Mouse (Mus musculus) heart, embryonic 14.5 days (tissue): ENCODE data around the gene Abcg8. TPM values are rescaled to one million over a fixed set of nuclear protein-coding genes. Genes with fewer than 3 reads are reported as not detected.

Experiments used
- ATAC-seq: fragments of 200-750 bp; cut with Nextera tagmentation; 2 replicates; pipeline ENCODE4 v1.8.0; 2017; ENCODE audit warnings: low read depth, moderate TSS enrichment; ENCODE audit not compliant: insufficient number of reproducible peaks, insufficient read depth, low FRiP score
- H3K27ac ChIP-seq, 2 experiments: fragments of 200-500 bp in 1 of 2; fragments of 300-500 bp in 1 of 2; sonication (generic) in 1 of 2; replicated peaks in 1 of 2; 2 replicates each; pipeline ENCODE4 v1.5.1; 2012 to 2014; ENCODE audit warnings: low read depth in 2 of 2, low read length in 2 of 2, control low read depth in 1 of 2, mild to moderate bottlenecking in 1 of 2, mixed read lengths in 1 of 2; ENCODE audit not compliant: control insufficient read depth in 1 of 2, insufficient read depth in 1 of 2
- H3K27me3 ChIP-seq: fragments of 300-500 bp; sonication (generic); 2 replicates; pipeline ENCODE4 v1.6.1; 2014; ENCODE audit warnings: mild to moderate bottlenecking, low read length, control low read depth; ENCODE audit not compliant: control insufficient read depth, insufficient read depth
- H3K36me3 ChIP-seq: fragments of 300-500 bp; sonication (generic); 2 replicates; pipeline ENCODE4 v1.6.1; 2014; ENCODE audit warnings: mild to moderate bottlenecking, control low read depth, low read length, mixed read lengths; ENCODE audit not compliant: control insufficient read depth, insufficient read depth
- H3K4me1 ChIP-seq, 2 experiments: fragments of 200-500 bp in 1 of 2; fragments of 300-500 bp in 1 of 2; sonication (generic) in 1 of 2; 2 replicates each; pipeline ENCODE4 v1.6.1; 2012 to 2014; ENCODE audit warnings: low read length in 2 of 2, control low read depth in 1 of 2, mixed read lengths in 1 of 2; ENCODE audit not compliant: control insufficient read depth in 2 of 2, insufficient read depth in 2 of 2
- H3K4me2 ChIP-seq: fragments of 300-500 bp; sonication (generic); 2 replicates; pipeline ENCODE4 v1.6.1; 2014; ENCODE audit warnings: mild to moderate bottlenecking, low read length
- H3K4me3 ChIP-seq, 2 experiments: fragments of 200-500 bp in 1 of 2; fragments of 300-500 bp in 1 of 2; sonication (generic) in 1 of 2; 2 replicates each; pipeline ENCODE4 v1.5.1; 2012 to 2014; ENCODE audit warnings: low read length in 2 of 2, mild to moderate bottlenecking in 2 of 2, control low read depth in 1 of 2, low read depth in 1 of 2, moderate library complexity in 1 of 2; ENCODE audit not compliant: control insufficient read depth in 1 of 2, insufficient read depth in 1 of 2
- H3K9ac ChIP-seq: fragments of 300-500 bp; sonication (generic); 2 replicates; pipeline ENCODE4 v1.6.1; 2014; ENCODE audit warnings: mild to moderate bottlenecking, low read length
- H3K9me3 ChIP-seq: fragments of 300-500 bp; sonication (generic); 2 replicates; pipeline ENCODE4 v1.6.1; 2016; ENCODE audit warnings: low read length, control low read depth; ENCODE audit not compliant: control insufficient read depth
- WGBS: fragments of 180-500 bp; shearing (Covaris S2); extraction: QIAGEN DNeasy Blood & Tissue Kit; methylation state at CpG from one replicate; pipeline ENCODE4 v1.1.7; 2014; 5-methylcytosine and 5-hydroxymethylcytosine counted together
- polyA plus RNA-seq: library from polyadenylated mRNA; unstranded; fragments of >200 nt; fragmentation: Nextera tagmentation; extraction: Ambion mirVana; gene quantifications from 2 replicates; pipeline ENCODE4 v1.2.1, GENCODE M21; 2014

Abcg8 gene
- polyA plus RNA-seq, 1 experiment from 2014 or later: not detected

GRCm38 (mm10) chr17:84728201-84728911, 52.3 kb downstream of the Abcg8 start:
- Histone ChIP-seq H3K9me3 (no peaks in the 10 kb centered on the region), H3K4me3 (no peak overlapping the region), H3K36me3 (peaks cover 52% of the 10 kb centered on the region), H3K4me2 (no peak overlapping the region), H3K9ac (no peak overlapping the region), H3K4me1 (no peaks in the 10 kb centered on the region), H3K27ac (no peak overlapping the region), H3K27me3 (no peaks in the 10 kb centered on the region)
- ATAC-seq: no peak
- 66% methylated on average over 1 of the region's 1 CpGs for WGBS

GRCm38 (mm10) chr17:84729140-84729539, 53.0 kb downstream of the Abcg8 start:
- Histone ChIP-seq H3K27ac (no peak overlapping the region), H3K4me1 (no peaks in the 10 kb centered on the region), H3K9me3 (no peaks in the 10 kb centered on the region), H3K4me3 (no peak overlapping the region), H3K9ac (no peak overlapping the region), H3K4me2 (no peak overlapping the region), H3K36me3 (peaks cover 51% of the 10 kb centered on the region), H3K27me3 (no peaks in the 10 kb centered on the region)
- no peak for ATAC-seq
- 72% methylated on average over 5 of the region's 5 CpGs for WGBS

GRCm38 (mm10) chr17:84731361-84731760, 55.3 kb downstream of the Abcg8 start:
- H3K27ac ChIP-seq: no peak overlapping the region
- no peak overlapping the region for H3K9ac ChIP-seq
- ATAC-seq: no peak
- no peaks in the 10 kb centered on the region for H3K27me3 ChIP-seq
- WGBS: 85% methylated on average over 12 of the region's 12 CpGs
- H3K36me3 ChIP-seq: peaks cover 44% of the 10 kb centered on the region
- no peaks in the 10 kb centered on the region for H3K4me1 ChIP-seq
- no peak overlapping the region for H3K4me3 ChIP-seq
- H3K9me3 ChIP-seq: no peaks in the 10 kb centered on the region
- H3K4me2 ChIP-seq: no peak overlapping the region

DNA sequence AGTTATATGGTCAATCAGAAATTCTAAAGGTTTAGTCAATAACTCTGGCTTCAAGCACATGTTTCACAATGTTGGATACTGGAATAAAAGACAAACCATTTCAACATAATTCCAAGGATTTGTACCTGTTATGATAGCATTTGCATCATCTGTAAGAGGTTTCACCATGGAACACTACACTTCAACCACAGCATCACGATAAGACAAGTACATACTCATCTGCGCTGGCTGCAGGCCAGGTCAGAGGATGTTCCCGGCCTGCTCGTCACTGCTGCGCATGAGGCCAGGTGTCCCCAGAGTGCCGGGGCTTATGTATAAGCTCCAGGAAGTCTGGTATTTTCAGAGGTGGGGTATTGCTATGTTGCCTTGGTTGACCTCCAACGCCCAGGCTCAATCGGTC, 56.5 kb downstream of the Abcg8 start:
- no peaks in the 10 kb centered on the region for H3K4me1 ChIP-seq

GRCm38 (mm10) chr17:84736719-84737118, 60.6 kb downstream of the Abcg8 start:
- peaks cover 36% of the 10 kb centered on the region for H3K36me3 ChIP-seq
- H3K9me3 ChIP-seq: no peaks in the 10 kb centered on the region
- H3K27ac ChIP-seq: no peak overlapping the region
- 63% methylated on average over 9 of the region's 9 CpGs for WGBS
- ATAC-seq: no peak
- no peak overlapping the region for H3K9ac ChIP-seq
- no peak overlapping the region for H3K4me2 ChIP-seq
- H3K27me3 ChIP-seq: no peaks in the 10 kb centered on the region
- no peak overlapping the region for H3K4me3 ChIP-seq
- no peaks in the 10 kb centered on the region for H3K4me1 ChIP-seq

More for the DNA sequence above, 56.5 kb downstream of the Abcg8 start:
- ATAC-seq: no peak
- no peak overlapping the region for H3K4me2 ChIP-seq
- H3K4me3 ChIP-seq: no peak overlapping the region
- peaks cover 43% of the 10 kb centered on the region for H3K36me3 ChIP-seq
- no peak overlapping the region for H3K9ac ChIP-seq
- no peaks in the 10 kb centered on the region for H3K9me3 ChIP-seq
- H3K27me3 ChIP-seq: no peaks in the 10 kb centered on the region
- H3K27ac ChIP-seq: no peak overlapping the region
- WGBS: 82% methylated on average over 8 of the region's 8 CpGs

DNA sequence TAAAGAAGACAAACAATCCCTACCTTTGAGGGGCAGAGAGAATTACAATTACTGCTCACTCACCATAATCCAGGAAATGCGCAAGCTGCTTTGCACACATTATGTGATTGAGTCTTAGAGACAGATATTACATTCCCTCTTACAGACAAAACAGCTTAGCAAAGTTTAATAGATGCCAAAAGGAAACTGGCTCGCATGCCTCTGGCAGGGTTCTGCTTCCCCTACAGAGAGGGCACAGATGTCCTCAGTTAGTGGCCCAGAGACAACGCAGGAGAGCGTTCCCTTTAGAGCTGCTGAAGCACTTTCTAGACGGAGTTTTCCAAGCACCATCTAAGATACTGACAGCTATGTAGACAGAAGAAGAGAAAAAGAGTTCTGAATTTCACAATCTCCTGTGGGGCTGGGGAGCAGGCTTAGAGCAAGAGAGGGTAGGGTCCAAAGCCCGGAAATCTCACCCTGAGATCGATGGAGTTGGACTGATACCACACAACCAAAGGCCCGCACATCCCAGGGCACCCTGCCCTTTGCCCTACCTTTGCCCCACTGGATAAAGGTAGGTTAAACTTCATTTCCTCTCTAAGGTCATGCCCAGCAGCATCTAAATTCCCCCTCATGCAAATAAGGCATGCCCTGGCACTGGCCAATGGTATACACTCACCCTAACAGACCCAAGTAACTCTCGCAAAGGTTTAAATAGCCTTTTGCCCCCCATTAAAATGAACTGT, 62.1 kb downstream of the Abcg8 start:
- Histone ChIP-seq H3K4me3 (no peak overlapping the region), H3K9me3 (no peaks in the 10 kb centered on the region), H3K27ac (no peak overlapping the region), H3K9ac (no peak overlapping the region), H3K4me1 (peaks cover 2 to 9% of the 10 kb centered on the region in 2 experiments; a peak in 3 of 4 replicates), H3K4me2 (no peak overlapping the region), H3K27me3 (no peaks in the 10 kb centered on the region), H3K36me3 (peaks cover 32% of the 10 kb centered on the region)
- 89% methylated on average over 9 of the region's 9 CpGs for WGBS
- no peak for ATAC-seq

DNA sequence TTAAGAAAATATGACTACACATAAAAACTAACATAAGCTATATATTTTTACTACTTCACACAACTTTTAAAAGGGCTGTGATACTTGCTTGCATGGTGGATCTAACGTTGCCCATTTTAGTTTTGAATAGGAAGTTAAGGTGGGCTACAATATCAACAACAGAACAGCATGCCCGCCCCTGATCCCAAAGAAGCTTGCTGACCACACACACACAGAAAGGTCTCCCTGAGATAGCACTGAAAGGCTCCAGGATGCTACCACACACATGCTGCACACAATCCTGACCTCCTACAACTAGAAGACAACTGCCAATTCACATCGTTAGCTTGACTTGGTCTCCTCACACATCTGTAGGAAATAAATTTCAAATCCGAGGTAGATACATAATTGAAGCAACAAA, 68.2 kb downstream of the Abcg8 start:
- Histone ChIP-seq H3K4me3 (no peak overlapping the region), H3K4me2 (no peak overlapping the region), H3K4me1 (peaks cover 3 to 11% of the 10 kb centered on the region in 2 experiments; a peak in 3 of 4 replicates), H3K27ac (no peak overlapping the region), H3K9ac (no peak overlapping the region), H3K27me3 (no peaks in the 10 kb centered on the region), H3K36me3 (peaks cover 22% of the 10 kb centered on the region), H3K9me3 (no peaks in the 10 kb centered on the region)
- no peak for ATAC-seq
- 80% methylated on average over 4 of the region's 4 CpGs for WGBS
